Mouse (Mus musculus): ENCODE measurements around the gene Kcnmb4. TPM values are rescaled to one million over a fixed set of nuclear protein-coding genes. Genes with fewer than 3 reads are reported as not detected.

Gene Kcnmb4
- polyA plus RNA-seq, 1 experiment from 2014 or later = 10.5 TPM

Other genes with a start within 250 kb of the Kcnmb4 start
- gene Ptprb, start 198.4 kb downstream of the Kcnmb4 start, polyA plus RNA-seq (2015; fragmentation: Nextera tagmentation; extraction: Ambion mirVana) = 3.8 and 4.5 TPM in 2 replicates
- gene Cnot2, start 107.6 kb upstream of the Kcnmb4 start, polyA plus RNA-seq (2015; fragmentation: Nextera tagmentation; extraction: Ambion mirVana) = 102 and 108 TPM in 2 replicates